Mouse (Mus musculus) olfactory bulb, adult 2 months (tissue): ENCODE data around the gene Arhgdia. TPM values are rescaled to one million over a fixed set of nuclear protein-coding genes. Genes with fewer than 3 reads are reported as not detected.

Source experiments
- H3K27ac ChIP-seq: fragments of 200-500 bp; 2 replicates; pipeline ENCODE4 v1.5.1; 2012; ENCODE audit warnings: low read depth, low read length; ENCODE audit not compliant: insufficient read depth
- H3K4me1 ChIP-seq: fragments of 200-500 bp; 2 replicates; pipeline ENCODE4 v1.6.1; 2012; ENCODE audit warnings: low read length; ENCODE audit not compliant: control insufficient read depth, insufficient read depth
- H3K4me3 ChIP-seq: fragments of 200-500 bp; 2 replicates; pipeline ENCODE4 v1.5.1; 2012; ENCODE audit warnings: mild to moderate bottlenecking, low read depth, low read length, moderate library complexity; ENCODE audit not compliant: insufficient read depth
- CTCF ChIP-seq: fragments of 200-500 bp; IDR thresholded peaks from 2 replicates; pipeline ENCODE4 v1.5.1; 2012; ENCODE audit warnings: low read depth, mild to moderate bottlenecking, low read length, moderate library complexity; ENCODE audit not compliant: insufficient read depth
- POLR2A ChIP-seq: fragments of 200-500 bp; IDR thresholded peaks from 2 replicates; pipeline ENCODE4 v1.6.1; 2012; ENCODE audit warnings: mild to moderate bottlenecking, low read depth, low read length, moderate library complexity; ENCODE audit not compliant: insufficient read depth
- WGBS: fragments of 180-500 bp; shearing (Covaris S2); methylation state at CpG from one replicate; pipeline ENCODE4 v1.1.7; 2018; 5-methylcytosine and 5-hydroxymethylcytosine counted together
- polyA plus RNA-seq: library from polyadenylated mRNA; stranded (reverse); fragments of >200 nt; gene quantifications from 2 replicates; pipeline ENCODE4 v1.2.4, GENCODE M21; 2012; ENCODE audit warnings: low replicate concordance; ENCODE audit not compliant: missing spikeins, insufficient read depth, insufficient read length

Gene Arhgdia
- polyA plus RNA-seq, 1 experiment, result 143 TPM

DNA sequence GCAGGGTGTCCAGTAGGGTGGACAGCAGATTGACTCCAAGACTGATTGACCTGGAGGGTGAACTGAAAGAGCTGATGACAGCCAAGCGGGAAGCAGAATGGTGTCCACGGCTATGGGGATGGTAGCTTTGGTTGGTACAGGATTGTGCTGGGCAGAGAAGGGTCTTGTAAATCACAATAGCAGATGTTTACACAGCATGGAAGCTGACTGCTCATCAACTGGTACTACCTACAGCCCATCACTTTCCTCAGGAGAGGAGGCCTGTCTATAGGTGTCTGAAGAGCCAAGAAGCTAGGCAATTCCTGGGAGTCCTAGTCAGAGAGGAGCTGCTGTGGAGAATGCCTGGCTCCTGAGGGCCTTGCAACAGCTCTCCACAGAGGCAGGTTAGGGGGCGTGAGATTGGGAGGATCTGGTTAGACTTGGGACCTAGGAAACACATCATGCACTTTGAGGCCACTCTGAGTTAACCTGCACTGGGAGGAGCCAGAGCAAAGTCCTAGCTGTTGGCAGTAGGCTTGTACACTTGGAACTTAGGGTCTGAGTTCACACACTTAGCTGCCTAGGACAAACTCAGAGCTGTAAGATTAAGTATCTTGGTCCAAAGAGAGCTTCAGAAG lies 5.0 kb downstream of the Arhgdia start:
- H3K4me1 ChIP-seq, result peaks cover 16% of the 10 kb centered on the region
- no peak for TF ChIP-seq CTCF
- no peak for TF ChIP-seq POLR2A
- H3K27ac ChIP-seq, result no peak overlapping the region
- 91% methylated on average over 3 of the region's 3 CpGs for WGBS
- H3K4me3 ChIP-seq, result no peak overlapping the region

DNA sequence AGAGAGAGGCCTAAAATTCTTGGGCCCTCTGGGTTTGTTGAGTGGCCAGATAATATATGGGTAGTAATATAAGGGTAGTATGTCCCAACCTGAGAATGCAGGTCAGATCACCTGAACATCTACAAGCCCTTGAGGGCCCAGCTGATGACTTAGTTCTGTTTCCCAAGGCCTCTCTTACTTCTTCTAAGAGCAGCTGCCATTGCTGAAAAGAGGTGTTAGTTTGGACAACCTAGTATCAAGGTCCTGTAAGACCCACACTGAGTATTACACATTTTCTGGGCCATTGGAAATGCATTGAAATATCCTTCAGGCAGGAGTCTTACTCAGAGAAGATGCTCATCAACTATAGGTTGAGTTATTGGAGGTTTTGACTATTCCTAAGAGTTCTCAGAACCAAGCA lies 5.5 kb downstream of the Arhgdia start:
- Histone ChIP-seq H3K4me1 (peaks cover 18% of the 10 kb centered on the region), H3K4me3 (no peak overlapping the region), H3K27ac (no peak overlapping the region)
- TF ChIP-seq POLR2A (no peak), CTCF (no peak)

DNA sequence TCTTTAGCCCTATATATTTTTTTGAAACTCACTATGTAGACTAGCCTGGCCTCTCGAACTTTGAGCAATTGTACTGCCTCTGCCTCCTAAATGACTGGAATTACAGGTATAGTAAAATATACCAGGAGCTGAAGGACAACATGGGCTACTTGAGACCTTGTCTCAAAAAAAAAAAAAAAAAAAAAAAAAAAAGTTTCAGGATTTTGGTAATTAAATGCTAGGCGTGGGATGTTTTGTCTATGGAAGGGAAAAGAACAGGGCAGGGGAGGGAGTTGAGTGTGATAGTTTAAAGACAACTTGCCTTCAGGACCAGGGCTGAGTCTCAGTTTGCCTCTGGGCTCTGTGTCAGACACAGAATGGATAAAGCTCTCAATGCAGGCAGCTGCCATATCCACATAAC lies 6.4 kb downstream of the Arhgdia start:
- WGBS, result 74% methylated on average over 2 of the region's 2 CpGs
- TF ChIP-seq POLR2A (no peak), CTCF (no peak)
- H3K27ac ChIP-seq, result no peak overlapping the region
- no peak overlapping the region for H3K4me3 ChIP-seq
- peaks cover 13% of the 10 kb centered on the region for H3K4me1 ChIP-seq

DNA sequence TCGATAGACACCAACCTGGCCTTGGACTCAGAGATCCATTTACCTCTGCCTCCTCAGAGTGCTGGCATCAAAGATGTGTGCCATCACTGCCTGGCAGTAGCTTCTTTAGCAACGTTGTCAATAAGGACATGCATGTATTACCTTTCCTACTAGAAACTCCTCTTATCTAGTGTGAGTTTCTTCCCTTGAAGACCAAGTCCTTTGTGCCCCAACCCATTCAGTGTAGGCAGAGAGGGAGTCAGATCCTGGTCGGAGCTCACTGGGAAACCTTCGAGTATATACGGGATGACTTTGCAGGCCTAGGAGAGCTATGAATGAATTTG lies 7.2 kb downstream of the Arhgdia start:
- H3K27ac ChIP-seq, result no peak overlapping the region
- 30% methylated on average over 5 of the region's 5 CpGs for WGBS
- TF ChIP-seq CTCF, result no peak
- TF ChIP-seq POLR2A, result no peak
- peaks cover 5% of the 10 kb centered on the region; the same call in 1 of the 2 replicates for H3K4me1 ChIP-seq
- no peak overlapping the region for H3K4me3 ChIP-seq

DNA sequence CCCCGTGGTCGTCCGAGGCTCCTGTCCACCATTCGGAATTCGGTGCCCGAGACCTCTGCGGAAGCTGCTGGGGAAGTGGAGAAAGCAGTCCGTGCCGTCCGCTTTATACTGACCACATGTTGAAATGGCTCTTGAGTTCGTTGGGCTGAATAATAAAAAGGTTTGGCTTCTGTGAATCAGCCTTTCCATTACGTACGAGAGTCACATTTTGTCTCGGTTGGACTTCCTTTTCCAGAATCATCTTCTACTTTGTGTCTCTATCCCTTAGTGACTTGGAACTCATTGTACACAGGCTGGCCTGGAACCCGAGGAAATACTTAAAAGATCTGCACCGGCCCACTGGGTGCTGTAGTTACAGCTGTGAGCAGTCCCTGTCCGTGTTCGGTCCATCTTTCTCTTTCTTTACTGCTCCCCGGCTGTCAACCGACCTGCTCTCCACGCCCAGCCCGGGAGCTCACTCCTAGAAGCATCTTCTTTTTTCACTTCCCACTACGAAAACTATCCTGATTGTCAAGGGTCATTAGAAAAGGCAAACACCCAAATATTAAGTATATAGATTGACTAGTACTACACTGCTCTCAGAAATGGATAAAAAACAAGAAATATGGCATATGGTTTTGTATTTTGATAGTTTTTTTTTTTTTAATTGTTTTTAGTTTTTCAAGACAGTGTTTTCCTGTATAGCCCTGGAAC lies 7.7 kb downstream of the Arhgdia start:
- Histone ChIP-seq H3K27ac (peak overlapping the region; percentile 88), H3K4me3 (peak overlapping the region; percentile 85), H3K4me1 (peaks cover 3% of the 10 kb centered on the region; the same call in 1 of the 2 replicates)
- WGBS, result under 1% methylated on average over 23 of the region's 23 CpGs
- TF ChIP-seq POLR2A (no peak), CTCF (no peak)

DNA sequence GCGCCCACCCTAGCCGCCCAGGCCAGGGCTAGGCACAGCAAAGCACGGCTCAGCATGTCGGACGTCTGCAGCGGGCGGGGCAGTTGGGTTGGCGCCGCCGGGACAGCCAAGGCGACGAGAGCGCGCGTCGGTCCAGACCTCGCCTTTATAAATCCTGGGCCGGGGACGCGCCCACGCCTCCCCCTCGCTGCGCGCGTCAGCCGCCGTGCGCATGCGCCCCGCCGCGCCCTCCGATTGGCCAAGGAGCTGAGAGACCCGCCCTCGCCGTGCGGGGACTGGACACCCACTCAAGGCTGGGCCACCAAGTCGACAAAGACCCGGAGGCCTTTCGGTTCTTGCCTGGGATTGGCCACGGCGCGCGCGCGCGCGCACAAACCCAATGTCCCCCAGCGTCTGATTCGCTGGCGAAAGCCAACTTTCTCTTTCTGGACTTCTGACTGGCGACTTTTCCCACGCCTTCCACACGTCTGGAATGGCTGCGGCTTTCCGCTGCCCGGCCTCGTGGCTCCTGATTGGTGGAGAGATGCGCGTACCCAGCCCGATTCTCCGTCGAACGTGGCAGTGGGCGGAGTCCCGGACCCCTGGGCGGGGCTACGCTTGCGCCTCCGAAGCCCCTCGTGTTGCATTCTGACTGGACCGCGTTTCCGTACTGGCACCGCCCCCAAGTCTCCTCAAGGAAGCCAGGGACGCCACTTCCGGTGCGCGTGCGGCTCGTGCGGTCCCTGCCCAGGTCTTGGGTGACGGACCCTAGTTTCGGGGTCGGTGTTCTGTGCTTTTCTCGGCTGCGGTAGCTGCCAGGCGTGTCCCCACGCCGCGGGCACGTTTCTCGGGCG lies 8.5 kb downstream of the Arhgdia start, which contains the start of gene P4hb:
P4hb (minus strand) TSS at position 502 of the 833 bp plus-strand sequence.
- Histone ChIP-seq H3K27ac (peak within 1 kb of the TSS; percentile 88), H3K4me3 (peak within 1 kb of the TSS; percentile 85), H3K4me1 (peaks cover 3% of the 10 kb centered on the region; the same call in 1 of the 2 replicates)
- under 1% methylated on average over 93 of the region's 94 CpGs for WGBS
- TF ChIP-seq CTCF (no peak), POLR2A (peak; percentile 92)

DNA sequence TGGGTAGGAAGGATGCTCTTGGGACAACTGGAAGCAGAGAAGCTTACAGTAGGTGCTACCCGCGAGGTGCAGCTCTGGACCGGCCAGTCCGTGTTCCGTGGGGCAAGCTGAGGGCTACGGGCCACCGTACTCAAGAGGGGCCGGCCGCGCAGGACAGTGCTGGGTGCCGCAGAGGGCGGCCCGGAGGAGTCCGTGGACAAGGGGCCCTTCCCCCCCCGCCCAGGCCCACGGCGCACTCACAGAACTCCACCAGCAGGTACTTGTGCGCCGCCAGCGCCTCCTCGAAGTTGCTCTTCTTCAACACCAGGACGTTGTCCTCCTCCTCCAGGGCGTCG lies 9.0 kb downstream of the Arhgdia start:
- WGBS, result 0% methylated on average over 24 of the region's 24 CpGs
- Histone ChIP-seq H3K27ac (0 out of 2 replicates have a peak overlapping the region, but pooled peaks have one; percentile 36), H3K4me3 (peak overlapping the region; percentile 85), H3K4me1 (peaks cover 3% of the 10 kb centered on the region; the same call in 1 of the 2 replicates)
- TF ChIP-seq CTCF (no peak), POLR2A (no peak)

DNA sequence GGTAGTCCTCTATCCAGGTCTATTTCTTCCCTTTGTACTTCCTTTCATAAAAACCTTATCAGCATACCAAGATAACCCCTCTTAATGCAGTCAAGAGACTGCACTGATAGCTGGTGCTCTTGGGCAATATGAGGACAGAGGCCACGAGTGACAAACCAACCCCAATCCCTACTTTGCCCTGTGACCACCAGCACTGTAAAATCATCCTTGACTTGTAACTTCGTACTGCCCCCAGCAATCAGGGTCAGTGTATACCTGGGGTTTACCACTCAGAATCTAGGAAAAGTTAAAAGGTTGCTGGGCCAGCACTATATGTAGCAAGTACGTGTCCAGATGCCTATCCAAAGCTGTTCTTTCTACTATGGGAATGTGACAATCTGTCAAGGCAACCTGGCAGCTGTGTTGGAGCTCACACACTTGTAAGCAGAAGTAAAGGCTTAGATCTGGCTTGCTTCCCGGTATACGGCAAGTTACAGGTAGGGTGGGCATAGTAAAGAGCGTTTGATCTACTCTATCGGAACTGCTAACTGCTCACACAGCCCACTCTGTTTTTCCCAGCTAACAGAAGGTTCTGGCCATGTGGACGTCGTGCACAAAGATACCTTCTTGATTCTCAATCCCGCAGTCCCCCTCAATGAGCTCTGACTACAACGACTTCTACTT lies 9.5 kb downstream of the Arhgdia start:
- Histone ChIP-seq H3K4me3 (peak overlapping the region; percentile 85), H3K27ac (no peak overlapping the region), H3K4me1 (peaks cover 3% of the 10 kb centered on the region; the same call in 1 of the 2 replicates)
- WGBS, result 8% methylated on average over 11 of the region's 11 CpGs
- TF ChIP-seq CTCF (no peak), POLR2A (no peak)
